Mouse (Mus musculus) limb, embryonic 13.5 days (tissue): Measurements from ENCODE around the gene Cacng2. TPM values are rescaled to one million over a fixed set of nuclear protein-coding genes. Genes with fewer than 3 reads are reported as not detected.

ENCODE experiments used
- ATAC-seq: fragments of 200-750 bp; cut with Nextera tagmentation; 2 replicates; pipeline ENCODE4 v1.8.0; 2017; ENCODE audit warnings: low read depth, moderate number of reproducible peaks, moderate TSS enrichment; ENCODE audit not compliant: low FRiP score
- H3K27ac ChIP-seq: fragments of 300-500 bp; sonication (generic); 2 replicates; pipeline ENCODE4 v1.5.1; 2015; ENCODE audit warnings: inconsistent platforms, mild to moderate bottlenecking, moderate library complexity
- H3K27me3 ChIP-seq: fragments of 300-500 bp; sonication (generic); 2 replicates; pipeline ENCODE4 v1.6.1; 2015; ENCODE audit warnings: mild to moderate bottlenecking, inconsistent platforms
- H3K36me3 ChIP-seq: fragments of 300-500 bp; sonication (generic); 2 replicates; pipeline ENCODE4 v1.6.1; 2015; ENCODE audit warnings: inconsistent platforms, mild to moderate bottlenecking, moderate library complexity
- H3K4me1 ChIP-seq: fragments of 300-500 bp; sonication (generic); 2 replicates; pipeline ENCODE4 v1.6.1; 2015; ENCODE audit warnings: inconsistent platforms
- H3K4me2 ChIP-seq: fragments of 300-500 bp; sonication (generic); replicated peaks from 2 replicates; pipeline ENCODE4 v1.6.1; 2015; ENCODE audit warnings: inconsistent platforms, mild to moderate bottlenecking, moderate library complexity
- H3K4me3 ChIP-seq: fragments of 300-500 bp; sonication (generic); 2 replicates; pipeline ENCODE4 v1.5.1; 2015; ENCODE audit warnings: moderate library complexity, mild to moderate bottlenecking, inconsistent platforms
- H3K9ac ChIP-seq: fragments of 300-500 bp; sonication (generic); 2 replicates; pipeline ENCODE4 v1.6.1; 2015; ENCODE audit warnings: mild to moderate bottlenecking, inconsistent platforms
- H3K9me3 ChIP-seq: fragments of 300-500 bp; sonication (generic); 2 replicates; pipeline ENCODE4 v1.6.1; 2016; ENCODE audit warnings: inconsistent platforms
- WGBS: fragments of 180-500 bp; shearing (Covaris S2); methylation state at CpG from one replicate; pipeline ENCODE4 v1.1.7; 2015; 5-methylcytosine and 5-hydroxymethylcytosine counted together
- polyA plus RNA-seq: library from polyadenylated mRNA; unstranded; fragments of >200 nt; fragmentation: Nextera tagmentation; extraction: Ambion mirVana; gene quantifications from 2 replicates; pipeline ENCODE4 v1.2.1, GENCODE M21; 2015

Cacng2 gene
- polyA plus RNA-seq, 1 experiment from 2014 or later, result not detected

- 0 out of 2 replicates have a peak, but pooled peaks cover 5% of the 10 kb centered on the region for H3K27me3 ChIP-seq
- no peaks in the 10 kb centered on the region for H3K9me3 ChIP-seq
- ATAC-seq, result no peak
- H3K4me3 ChIP-seq, result no peak overlapping the region
- H3K4me1 ChIP-seq, result no peaks in the 10 kb centered on the region
- no peak overlapping the region for H3K4me2 ChIP-seq
- H3K36me3 ChIP-seq, result no peaks in the 10 kb centered on the region
- H3K9ac ChIP-seq, result no peak overlapping the region
- H3K27ac ChIP-seq, result no peak overlapping the region
- 20% methylated on average over 6 of the region's 6 CpGs for WGBS
These were observed 14.8 kb upstream of the Cacng2 start for GRCm38 (mm10) chr15:78134606-78135005.

GRCm38 (mm10) chr15:78133389-78133788 is 13.6 kb upstream of the Cacng2 start:
- Histone ChIP-seq H3K27me3 (0 out of 2 replicates have a peak, but pooled peaks cover 5% of the 10 kb centered on the region), H3K9me3 (no peaks in the 10 kb centered on the region), H3K9ac (no peak overlapping the region), H3K4me2 (no peak overlapping the region), H3K27ac (no peak overlapping the region), H3K4me1 (no peaks in the 10 kb centered on the region), H3K4me3 (no peak overlapping the region), H3K36me3 (no peaks in the 10 kb centered on the region)
- no peak for ATAC-seq
- WGBS, result 53% methylated on average over 2 of the region's 2 CpGs

GRCm38 (mm10) chr15:78119248-78119647 is 580 bp downstream of the Cacng2 start:
- peak overlapping the region; percentile 61 for H3K4me2 ChIP-seq
- 8% methylated on average over 36 of the region's 39 CpGs for WGBS
- no peak overlapping the region for H3K9ac ChIP-seq

GRCm38 (mm10) chr15:78118275-78118995 is 1.4 kb downstream of the Cacng2 start:
- H3K4me2 ChIP-seq, result no peak overlapping the region
- H3K9me3 ChIP-seq, result no peaks in the 10 kb centered on the region
- no peak overlapping the region for H3K27ac ChIP-seq
- peaks cover 4% of the 10 kb centered on the region; the same call in 1 of the 2 replicates for H3K4me1 ChIP-seq
- H3K9ac ChIP-seq, result no peak overlapping the region
- H3K27me3 ChIP-seq, result peaks cover 38% of the 10 kb centered on the region
- no peak for ATAC-seq
- no peak overlapping the region for H3K4me3 ChIP-seq
- WGBS, result 68% methylated on average over 18 of the region's 18 CpGs
- no peaks in the 10 kb centered on the region for H3K36me3 ChIP-seq

More at GRCm38 (mm10) chr15:78119248-78119647, 580 bp downstream of the Cacng2 start:
- peaks cover 38% of the 10 kb centered on the region for H3K27me3 ChIP-seq
- H3K36me3 ChIP-seq, result no peaks in the 10 kb centered on the region
- H3K27ac ChIP-seq, result no peak overlapping the region
- H3K9me3 ChIP-seq, result no peaks in the 10 kb centered on the region
- peaks cover 4% of the 10 kb centered on the region; the same call in 1 of the 2 replicates for H3K4me1 ChIP-seq
- peak overlapping the region; percentile 30 for H3K4me3 ChIP-seq
- peak; percentile 33 for ATAC-seq

GRCm38 (mm10) chr15:78117731-78118130 is 2.1 kb downstream of the Cacng2 start:
- WGBS, result 87% methylated on average over 16 of the region's 16 CpGs
- peaks cover 38% of the 10 kb centered on the region for H3K27me3 ChIP-seq

GRCm38 (mm10) chr15:78116936-78117335 is 2.9 kb downstream of the Cacng2 start:
- Histone ChIP-seq H3K27me3 (peaks cover 38% of the 10 kb centered on the region), H3K36me3 (no peaks in the 10 kb centered on the region), H3K9ac (no peak overlapping the region), H3K27ac (no peak overlapping the region), H3K9me3 (no peaks in the 10 kb centered on the region), H3K4me3 (no peak overlapping the region), H3K4me2 (no peak overlapping the region), H3K4me1 (peaks cover 4% of the 10 kb centered on the region; the same call in 1 of the 2 replicates)
- 75% methylated on average over 10 of the region's 10 CpGs for WGBS
- ATAC-seq, result no peak

More at GRCm38 (mm10) chr15:78117731-78118130, 2.1 kb downstream of the Cacng2 start:
- Histone ChIP-seq H3K36me3 (no peaks in the 10 kb centered on the region), H3K9ac (no peak overlapping the region), H3K9me3 (no peaks in the 10 kb centered on the region), H3K4me2 (no peak overlapping the region), H3K4me3 (no peak overlapping the region), H3K4me1 (peaks cover 4% of the 10 kb centered on the region; the same call in 1 of the 2 replicates), H3K27ac (no peak overlapping the region)
- ATAC-seq, result no peak

GRCm38 (mm10) chr15:78116244-78116643 is 3.6 kb downstream of the Cacng2 start:
- no peaks in the 10 kb centered on the region for H3K9me3 ChIP-seq
- peaks cover 4% of the 10 kb centered on the region; the same call in 1 of the 2 replicates for H3K4me1 ChIP-seq
- H3K4me2 ChIP-seq, result no peak overlapping the region
- ATAC-seq, result no peak
- H3K9ac ChIP-seq, result no peak overlapping the region
- no peak overlapping the region for H3K27ac ChIP-seq
- H3K4me3 ChIP-seq, result no peak overlapping the region
- peaks cover 38% of the 10 kb centered on the region for H3K27me3 ChIP-seq
- WGBS, result 69% methylated on average over 10 of the region's 10 CpGs
- H3K36me3 ChIP-seq, result no peaks in the 10 kb centered on the region

- Histone ChIP-seq H3K4me1 (no peaks in the 10 kb centered on the region), H3K4me2 (no peak overlapping the region), H3K27ac (no peak overlapping the region), H3K27me3 (no peaks in the 10 kb centered on the region), H3K9ac (no peak overlapping the region), H3K9me3 (no peaks in the 10 kb centered on the region), H3K4me3 (no peak overlapping the region), H3K36me3 (no peaks in the 10 kb centered on the region)
- no peak for ATAC-seq
- whole genome bisulfite sequencing, result 45% methylated on average over 5 of the region's 5 CpGs
These were observed 20.3 kb downstream of the Cacng2 start for GRCm38 (mm10) chr15:78099516-78099915.

- Histone ChIP-seq H3K9me3 (no peaks in the 10 kb centered on the region), H3K36me3 (no peaks in the 10 kb centered on the region), H3K4me1 (no peaks in the 10 kb centered on the region), H3K4me3 (no peak overlapping the region), H3K9ac (no peak overlapping the region), H3K4me2 (no peak overlapping the region), H3K27ac (no peak overlapping the region), H3K27me3 (no peaks in the 10 kb centered on the region)
- ATAC-seq, result no peak
- 85% methylated on average over 16 of the region's 16 CpGs for WGBS
These were observed 23.8 kb downstream of the Cacng2 start for GRCm38 (mm10) chr15:78096004-78096403.

- WGBS, result 85% methylated on average over 5 of the region's 5 CpGs
- H3K27me3 ChIP-seq, result no peaks in the 10 kb centered on the region
- no peaks in the 10 kb centered on the region for H3K9me3 ChIP-seq
- no peak overlapping the region for H3K9ac ChIP-seq
- H3K36me3 ChIP-seq, result no peaks in the 10 kb centered on the region
- no peak overlapping the region for H3K4me2 ChIP-seq
- no peak overlapping the region for H3K27ac ChIP-seq
- H3K4me1 ChIP-seq, result no peaks in the 10 kb centered on the region
- no peak for ATAC-seq
- no peak overlapping the region for H3K4me3 ChIP-seq
These were observed 26.2 kb downstream of the Cacng2 start for GRCm38 (mm10) chr15:78093597-78093996.

- Histone ChIP-seq H3K4me2 (no peak overlapping the region), H3K27ac (no peak overlapping the region), H3K4me1 (no peaks in the 10 kb centered on the region), H3K36me3 (no peaks in the 10 kb centered on the region), H3K9ac (no peak overlapping the region), H3K4me3 (no peak overlapping the region), H3K9me3 (no peaks in the 10 kb centered on the region), H3K27me3 (no peaks in the 10 kb centered on the region)
- WGBS, result 77% methylated on average over 13 of the region's 13 CpGs
- ATAC-seq, result no peak
These were observed 36.8 kb downstream of the Cacng2 start for GRCm38 (mm10) chr15:78082841-78083572.

GRCm38 (mm10) chr15:78082149-78082548 is 37.7 kb downstream of the Cacng2 start:
- no peaks in the 10 kb centered on the region for H3K36me3 ChIP-seq
- 56% methylated on average over 8 of the region's 8 CpGs for WGBS
- no peaks in the 10 kb centered on the region for H3K9me3 ChIP-seq
- H3K9ac ChIP-seq, result no peak overlapping the region
- no peak for ATAC-seq
- H3K27me3 ChIP-seq, result no peaks in the 10 kb centered on the region
- H3K4me3 ChIP-seq, result no peak overlapping the region
- no peaks in the 10 kb centered on the region for H3K4me1 ChIP-seq
- H3K27ac ChIP-seq, result no peak overlapping the region
- H3K4me2 ChIP-seq, result no peak overlapping the region
